Mouse (Mus musculus): ENCODE results near the gene Fntb. TPM values are rescaled to one million over a fixed set of nuclear protein-coding genes. Genes with fewer than 3 reads are reported as not detected.

Gene Fntb
- polyA plus RNA-seq, 1 experiment from 2014 or later = 30.7 TPM

GRCm38 (mm10) chr12:76798008-76798720 lies 32.8 kb downstream of the Fntb start:
- H3K4me3 ChIP-seq = no peak overlapping the region
- H3K27ac ChIP-seq = no peak overlapping the region
- no peaks in the 10 kb centered on the region for H3K36me3 ChIP-seq
- H3K27me3 ChIP-seq (replicated peaks) = peaks cover 67% of the 10 kb centered on the region
- H3K4me2 ChIP-seq = no peak overlapping the region
- no peaks in the 10 kb centered on the region for H3K9me3 ChIP-seq (replicated peaks)
- WGBS (ENCODE audit: insufficient replicate concordance) = 54% methylated on average over 5 of the region's 5 CpGs
- ATAC-seq = no peak
- H3K4me1 ChIP-seq = no peaks in the 10 kb centered on the region
- no peak overlapping the region for H3K9ac ChIP-seq

- no peak overlapping the region for H3K27ac ChIP-seq
- H3K9me3 ChIP-seq (replicated peaks) = no peaks in the 10 kb centered on the region
- no peak overlapping the region for H3K4me2 ChIP-seq
- no peak overlapping the region for H3K9ac ChIP-seq
- no peaks in the 10 kb centered on the region for H3K36me3 ChIP-seq
- no peaks in the 10 kb centered on the region for H3K4me1 ChIP-seq
- no peak for ATAC-seq
- no peak overlapping the region for H3K4me3 ChIP-seq
- 81% methylated on average over 10 of the region's 10 CpGs for whole genome bisulfite sequencing (ENCODE audit: insufficient replicate concordance)
- H3K27me3 ChIP-seq (replicated peaks) = peaks cover 60% of the 10 kb centered on the region
Observed at GRCm38 (mm10) chr12:76803028-76803427, 37.6 kb downstream of the Fntb start.

- no peak overlapping the region for H3K27ac ChIP-seq
- 45% methylated on average over 7 of the region's 7 CpGs for WGBS (ENCODE audit: insufficient replicate concordance)
- peak; percentile 18; the same call in 1 of the 2 replicates for ATAC-seq
Observed at GRCm38 (mm10) chr12:76803700-76804252, 38.4 kb downstream of the Fntb start.

GRCm38 (mm10) chr12:76805056-76805811 lies 39.8 kb downstream of the Fntb start:
- Histone ChIP-seq H3K27me3 (replicated peaks) (peaks cover 45% of the 10 kb centered on the region), H3K9me3 (replicated peaks) (no peaks in the 10 kb centered on the region)
- 72% methylated on average over 10 of the region's 10 CpGs for WGBS (ENCODE audit: insufficient replicate concordance)

More at GRCm38 (mm10) chr12:76803700-76804252, 38.4 kb downstream of the Fntb start:
- Histone ChIP-seq H3K4me1 (no peaks in the 10 kb centered on the region), H3K36me3 (no peaks in the 10 kb centered on the region), H3K9me3 (replicated peaks) (no peaks in the 10 kb centered on the region), H3K4me3 (no peak overlapping the region), H3K9ac (no peak overlapping the region), H3K4me2 (no peak overlapping the region), H3K27me3 (replicated peaks) (peaks cover 53% of the 10 kb centered on the region)

GRCm38 (mm10) chr12:76807796-76808195 lies 42.4 kb downstream of the Fntb start:
- Histone ChIP-seq H3K9me3 (replicated peaks) (no peaks in the 10 kb centered on the region), H3K4me3 (no peak overlapping the region), H3K36me3 (no peaks in the 10 kb centered on the region), H3K4me1 (no peaks in the 10 kb centered on the region), H3K27ac (no peak overlapping the region), H3K4me2 (no peak overlapping the region), H3K27me3 (replicated peaks) (peaks cover 31% of the 10 kb centered on the region), H3K9ac (no peak overlapping the region)
- WGBS (ENCODE audit: insufficient replicate concordance) = 66% methylated on average over 10 of the region's 10 CpGs
- ATAC-seq = no peak

More at GRCm38 (mm10) chr12:76805056-76805811, 39.8 kb downstream of the Fntb start:
- Histone ChIP-seq H3K4me3 (no peak overlapping the region), H3K4me1 (no peaks in the 10 kb centered on the region), H3K4me2 (no peak overlapping the region), H3K36me3 (no peaks in the 10 kb centered on the region), H3K27ac (no peak overlapping the region), H3K9ac (no peak overlapping the region)
- no peak for ATAC-seq

- Histone ChIP-seq H3K36me3 (no peaks in the 10 kb centered on the region), H3K27me3 (replicated peaks) (peaks cover 20% of the 10 kb centered on the region), H3K9ac (no peak overlapping the region), H3K4me3 (no peak overlapping the region), H3K27ac (no peak overlapping the region), H3K9me3 (replicated peaks) (no peaks in the 10 kb centered on the region), H3K4me2 (no peak overlapping the region), H3K4me1 (no peaks in the 10 kb centered on the region)
- WGBS (ENCODE audit: insufficient replicate concordance) = 80% methylated on average over 5 of the region's 5 CpGs
- no peak for ATAC-seq
Observed at GRCm38 (mm10) chr12:76810491-76810890, 45.1 kb downstream of the Fntb start.

GRCm38 (mm10) chr12:76811006-76811405 lies 45.6 kb downstream of the Fntb start:
- 79% methylated on average over 4 of the region's 4 CpGs for WGBS (ENCODE audit: insufficient replicate concordance)
- ATAC-seq = no peak
- H3K4me1 ChIP-seq = no peaks in the 10 kb centered on the region
- H3K36me3 ChIP-seq = no peaks in the 10 kb centered on the region
- no peak overlapping the region for H3K9ac ChIP-seq
- H3K4me2 ChIP-seq = no peak overlapping the region
- no peak overlapping the region for H3K27ac ChIP-seq
- H3K4me3 ChIP-seq = no peak overlapping the region
- H3K9me3 ChIP-seq (replicated peaks) = no peaks in the 10 kb centered on the region
- peaks cover 17% of the 10 kb centered on the region; the same call in 1 of the 2 replicates for H3K27me3 ChIP-seq (replicated peaks)

- Histone ChIP-seq H3K4me1 (no peaks in the 10 kb centered on the region), H3K27me3 (replicated peaks) (peaks cover 36% of the 10 kb centered on the region), H3K36me3 (no peaks in the 10 kb centered on the region), H3K4me2 (no peak overlapping the region), H3K27ac (no peak overlapping the region), H3K9me3 (replicated peaks) (no peaks in the 10 kb centered on the region), H3K9ac (no peak overlapping the region), H3K4me3 (no peak overlapping the region)
- no peak for ATAC-seq
- WGBS (ENCODE audit: insufficient replicate concordance) = 27% methylated on average over 10 of the region's 10 CpGs
Observed at GRCm38 (mm10) chr12:76813543-76813942, 48.2 kb downstream of the Fntb start.

GRCm38 (mm10) chr12:76814120-76814519 lies 48.7 kb downstream of the Fntb start:
- WGBS (ENCODE audit: insufficient replicate concordance) = 47% methylated on average over 2 of the region's 2 CpGs
- ATAC-seq = no peak
- Histone ChIP-seq H3K4me1 (no peaks in the 10 kb centered on the region), H3K27ac (no peak overlapping the region), H3K4me3 (no peak overlapping the region), H3K9me3 (replicated peaks) (no peaks in the 10 kb centered on the region), H3K36me3 (no peaks in the 10 kb centered on the region), H3K27me3 (replicated peaks) (peaks cover 42% of the 10 kb centered on the region), H3K9ac (no peak overlapping the region), H3K4me2 (no peak overlapping the region)

GRCm38 (mm10) chr12:76816720-76817119 lies 51.3 kb downstream of the Fntb start:
- ATAC-seq = no peak
- Histone ChIP-seq H3K9me3 (replicated peaks) (no peaks in the 10 kb centered on the region), H3K4me2 (no peak overlapping the region), H3K36me3 (no peaks in the 10 kb centered on the region), H3K27me3 (replicated peaks) (peaks cover 68% of the 10 kb centered on the region), H3K9ac (no peak overlapping the region), H3K4me1 (peaks cover under 1% of the 10 kb centered on the region; the same call in 1 of the 2 replicates), H3K27ac (no peak overlapping the region), H3K4me3 (no peak overlapping the region)
- WGBS (ENCODE audit: insufficient replicate concordance) = 27% methylated on average over 4 of the region's 4 CpGs

GRCm38 (mm10) chr12:76817176-76817575 lies 51.8 kb downstream of the Fntb start:
- Histone ChIP-seq H3K4me2 (no peak overlapping the region), H3K27me3 (replicated peaks) (peaks cover 72% of the 10 kb centered on the region), H3K27ac (no peak overlapping the region), H3K36me3 (no peaks in the 10 kb centered on the region), H3K4me1 (peaks cover 6% of the 10 kb centered on the region; the same call in 1 of the 2 replicates), H3K9ac (no peak overlapping the region), H3K9me3 (replicated peaks) (no peaks in the 10 kb centered on the region), H3K4me3 (no peak overlapping the region)
- 49% methylated on average over 4 of the region's 4 CpGs for WGBS (ENCODE audit: insufficient replicate concordance)
- ATAC-seq = no peak

- Histone ChIP-seq H3K9ac (no peak overlapping the region), H3K27me3 (replicated peaks) (peaks cover 82% of the 10 kb centered on the region), H3K4me1 (peaks cover 12% of the 10 kb centered on the region; the same call in 1 of the 2 replicates), H3K36me3 (no peaks in the 10 kb centered on the region), H3K4me3 (no peak overlapping the region), H3K9me3 (replicated peaks) (no peaks in the 10 kb centered on the region), H3K4me2 (no peak overlapping the region), H3K27ac (no peak overlapping the region)
- ATAC-seq = no peak
- WGBS (ENCODE audit: insufficient replicate concordance) = 49% methylated on average over 4 of the region's 4 CpGs
Observed at GRCm38 (mm10) chr12:76818120-76818519, 52.7 kb downstream of the Fntb start.
